Mouse (Mus musculus) midbrain, postnatal 0 days (tissue): Measurements from ENCODE around the gene Zfp777. TPM values are rescaled to one million over a fixed set of nuclear protein-coding genes. Genes with fewer than 3 reads are reported as not detected.

Experiments used
- ATAC-seq: fragments of 200-750 bp; cut with Nextera tagmentation; 2 replicates; pipeline ENCODE4 v1.8.0; 2017; ENCODE audit warnings: moderate number of reproducible peaks, mild to moderate bottlenecking, moderate TSS enrichment, moderate library complexity; ENCODE audit not compliant: low FRiP score
- DNase-seq: peaks from one replicate; pipeline ENCODE4 v3.0.0-alpha.2; 2015; ENCODE audit warnings: low spot score
- H3K27ac ChIP-seq: fragments of 300-500 bp; sonication (generic); 2 replicates; pipeline ENCODE4 v1.5.1; 2014; ENCODE audit warnings: low read depth, mild to moderate bottlenecking, low read length, mixed read lengths
- H3K27me3 ChIP-seq: fragments of 300-500 bp; sonication (generic); 2 replicates; pipeline ENCODE4 v1.6.1; 2014; ENCODE audit warnings: low read length, control low read depth, mixed read lengths; ENCODE audit not compliant: insufficient read depth
- H3K36me3 ChIP-seq: fragments of 300-500 bp; sonication (generic); 2 replicates; pipeline ENCODE4 v1.6.1; 2014; ENCODE audit warnings: low read length, control low read depth, mixed read lengths; ENCODE audit not compliant: insufficient read depth
- H3K4me1 ChIP-seq: fragments of 300-500 bp; sonication (generic); 2 replicates; pipeline ENCODE4 v1.6.1; 2014; ENCODE audit warnings: mild to moderate bottlenecking, control low read depth, antibody characterized with exemption, low read length, mixed read lengths; ENCODE audit not compliant: insufficient read depth
- H3K4me2 ChIP-seq: fragments of 300-500 bp; sonication (generic); 2 replicates; pipeline ENCODE4 v1.6.1; 2014; ENCODE audit warnings: low read depth, mild to moderate bottlenecking, low read length, mixed read lengths; ENCODE audit not compliant: poor library complexity, severe bottlenecking
- H3K4me3 ChIP-seq: fragments of 300-500 bp; sonication (generic); 2 replicates; pipeline ENCODE4 v1.5.1; 2014; ENCODE audit warnings: low read depth, mild to moderate bottlenecking, low read length, moderate library complexity
- H3K9ac ChIP-seq: fragments of 300-500 bp; sonication (generic); replicated peaks from 2 replicates; pipeline ENCODE4 v1.6.1; 2014; ENCODE audit warnings: mild to moderate bottlenecking, low read length, moderate library complexity, mixed read lengths; ENCODE audit not compliant: poor library complexity, severe bottlenecking
- H3K9me3 ChIP-seq: fragments of 300-500 bp; sonication (generic); 2 replicates; pipeline ENCODE4 v1.6.1; 2016; ENCODE audit warnings: low read length, control low read depth
- CTCF ChIP-seq: IDR thresholded peaks from 2 replicates; pipeline ENCODE4 v1.5.1; 2016; ENCODE audit warnings: antibody characterized with exemption, mild to moderate bottlenecking
- WGBS: fragments of 180-500 bp; shearing (Covaris S2); extraction: QIAGEN DNeasy Blood & Tissue Kit; methylation state at CpG from one replicate; pipeline ENCODE4 v1.1.7; 2014; 5-methylcytosine and 5-hydroxymethylcytosine counted together
- polyA plus RNA-seq: library from polyadenylated mRNA; unstranded; fragments of >200 nt; fragmentation: Nextera tagmentation; extraction: Ambion mirVana; gene quantifications from 2 replicates; pipeline ENCODE4 v1.2.1, GENCODE M21; 2015
- total RNA-seq: library from RNA; depleted of rRNA; stranded (reverse); fragments of >200 nt; gene quantifications from 2 replicates; pipeline ENCODE4 v1.2.3, GENCODE M21; 2014

Zfp777 gene
- total and polyA plus RNA-seq, 2 experiments from 2014 or later = 18.1 to 37.5 TPM

DNA sequence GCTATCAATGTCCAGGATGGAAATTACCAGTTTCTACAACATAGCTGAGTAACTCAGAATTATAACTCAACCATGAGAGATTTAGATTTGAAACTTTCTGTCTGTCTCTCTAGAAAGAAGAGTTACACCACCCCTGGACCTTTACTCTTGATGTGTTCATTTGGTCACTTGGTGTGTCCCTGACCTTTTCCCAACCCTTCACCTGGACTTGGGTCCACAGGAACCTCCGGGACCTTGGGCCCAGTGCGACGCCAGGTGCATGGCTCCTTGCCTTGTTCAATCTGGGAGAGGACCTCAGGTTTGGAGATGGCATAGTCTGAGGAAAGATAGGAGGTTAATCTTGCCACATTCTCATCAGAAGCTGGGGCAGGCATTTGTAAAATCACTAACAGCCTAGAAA, 33.2 kb upstream of the Zfp777 start:
- peaks cover 56% of the 10 kb centered on the region for H3K36me3 ChIP-seq
- H3K9ac ChIP-seq = no peak overlapping the region
- no peak overlapping the region for H3K27ac ChIP-seq
- no peak for DNase-seq
- 0 out of 2 replicates have a peak, but pooled peaks cover 6% of the 10 kb centered on the region for H3K4me1 ChIP-seq
- no peak for TF ChIP-seq CTCF
- no peaks in the 10 kb centered on the region for H3K9me3 ChIP-seq
- no peak overlapping the region for H3K4me3 ChIP-seq
- WGBS = 99% methylated on average over 3 of the region's 3 CpGs
- no peaks in the 10 kb centered on the region for H3K27me3 ChIP-seq
- no peak for ATAC-seq
- H3K4me2 ChIP-seq = no peak overlapping the region

DNA sequence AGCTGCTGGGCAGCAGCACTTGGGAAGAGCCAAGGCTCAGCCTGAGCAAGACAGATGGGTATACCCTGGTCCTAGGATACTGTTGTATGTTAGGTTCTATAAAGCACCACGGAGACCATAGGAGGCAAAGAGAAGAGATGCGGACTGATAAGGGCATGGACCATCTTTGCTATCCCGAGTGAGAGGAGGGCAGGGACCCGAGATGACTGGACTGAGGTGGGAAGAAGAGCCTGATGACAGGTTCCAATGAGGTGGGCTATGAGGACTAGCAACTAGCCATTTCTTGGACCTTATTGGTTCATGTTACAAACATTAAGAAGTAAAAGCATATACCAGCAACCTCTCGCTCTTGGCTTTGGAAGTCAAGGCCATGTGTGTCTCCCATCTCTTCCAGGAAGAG, 32.3 kb upstream of the Zfp777 start:
- DNase-seq = no peak
- no peak overlapping the region for H3K4me3 ChIP-seq
- WGBS = 94% methylated on average over 5 of the region's 5 CpGs
- 0 out of 2 replicates have a peak, but pooled peaks cover 6% of the 10 kb centered on the region for H3K4me1 ChIP-seq
- H3K9ac ChIP-seq = no peak overlapping the region
- no peak for ATAC-seq
- no peak overlapping the region for H3K4me2 ChIP-seq
- no peaks in the 10 kb centered on the region for H3K27me3 ChIP-seq
- no peak overlapping the region for H3K27ac ChIP-seq
- no peaks in the 10 kb centered on the region for H3K9me3 ChIP-seq
- H3K36me3 ChIP-seq = peaks cover 56% of the 10 kb centered on the region
- no peak for TF ChIP-seq CTCF

DNA sequence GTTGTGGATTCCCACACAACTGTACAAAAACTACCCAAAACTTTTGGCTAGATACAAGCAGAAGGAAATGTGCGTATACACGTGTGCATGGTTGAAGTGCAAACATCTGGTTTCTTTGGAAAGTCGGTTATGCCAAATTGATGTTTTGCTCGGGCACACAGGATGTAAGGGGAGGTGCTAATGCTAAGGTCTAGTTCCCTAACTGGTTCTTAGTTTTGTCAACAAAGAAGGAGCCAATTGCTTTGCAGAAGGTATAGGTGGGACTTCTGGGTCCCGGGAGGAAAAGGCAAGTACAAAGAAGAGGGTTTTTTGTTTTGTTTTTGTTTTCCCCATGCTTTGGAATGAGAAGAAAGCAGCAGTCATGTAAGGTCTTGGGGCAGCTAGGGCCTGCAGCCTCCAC, 24.6 kb upstream of the Zfp777 start:
- Histone ChIP-seq H3K27me3 (no peaks in the 10 kb centered on the region), H3K9me3 (no peaks in the 10 kb centered on the region), H3K27ac (no peak overlapping the region), H3K36me3 (peaks cover 24% of the 10 kb centered on the region), H3K4me1 (no peaks in the 10 kb centered on the region), H3K4me3 (no peak overlapping the region), H3K9ac (no peak overlapping the region), H3K4me2 (no peak overlapping the region)
- no peak for TF ChIP-seq CTCF
- ATAC-seq = no peak
- DNase-seq = no peak
- 83% methylated on average over 5 of the region's 5 CpGs for WGBS

DNA sequence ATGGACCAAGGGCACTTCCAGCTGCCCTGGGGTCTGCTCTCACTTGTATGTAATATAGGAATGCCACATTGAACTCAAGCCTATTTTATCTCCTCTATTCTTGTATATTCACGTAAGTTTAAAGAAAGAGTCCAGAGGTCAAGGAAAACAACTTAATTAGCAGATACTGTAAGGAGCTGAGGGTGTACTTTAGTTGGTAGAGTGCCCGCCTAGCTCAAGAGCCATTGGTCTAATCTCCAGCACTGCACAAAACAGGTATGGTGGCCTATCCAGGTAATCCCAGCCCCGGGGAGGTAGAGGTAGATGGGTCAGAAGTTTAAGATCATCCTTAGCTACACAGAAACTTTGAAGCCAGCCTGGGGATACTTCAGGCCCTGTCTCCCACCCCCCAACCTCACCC, 18.8 kb upstream of the Zfp777 start:
- WGBS = 97% methylated on average over 3 of the region's 3 CpGs
- ATAC-seq (no peak), DNase-seq (no peak)
- H3K4me1 ChIP-seq = no peaks in the 10 kb centered on the region
- peaks cover 51% of the 10 kb centered on the region for H3K36me3 ChIP-seq
- H3K27ac ChIP-seq = no peak overlapping the region
- no peak overlapping the region for H3K9ac ChIP-seq
- no peak overlapping the region for H3K4me2 ChIP-seq
- H3K4me3 ChIP-seq = no peak overlapping the region
- no peak for TF ChIP-seq CTCF
- no peaks in the 10 kb centered on the region for H3K9me3 ChIP-seq
- H3K27me3 ChIP-seq = no peaks in the 10 kb centered on the region

DNA sequence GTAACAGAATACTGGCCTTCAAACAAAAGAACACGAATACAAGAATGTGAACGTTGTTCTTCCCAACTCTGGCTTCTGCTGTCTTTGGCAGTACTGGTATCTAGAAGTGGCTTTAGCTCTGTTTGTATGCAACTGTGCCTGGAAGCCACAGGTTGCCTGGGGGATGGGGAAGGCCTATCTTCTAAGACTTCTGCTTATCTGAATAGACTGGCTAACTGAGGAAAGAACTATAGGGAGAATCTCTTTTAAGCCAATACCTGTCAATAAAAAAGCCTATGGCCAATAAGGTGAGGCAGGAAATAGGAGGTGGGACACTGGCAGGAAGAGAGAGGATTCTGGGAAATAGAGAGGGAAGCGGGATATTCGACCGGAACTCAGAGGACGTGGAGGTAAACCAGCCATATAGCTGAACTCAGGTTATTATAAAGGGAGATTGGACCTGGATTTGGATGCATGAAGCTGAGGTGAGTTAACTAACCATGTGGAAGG, 16.9 kb upstream of the Zfp777 start:
- no peaks in the 10 kb centered on the region for H3K27me3 ChIP-seq
- no peaks in the 10 kb centered on the region for H3K4me1 ChIP-seq
- ATAC-seq (no peak), DNase-seq (no peak)
- no peak overlapping the region for H3K4me3 ChIP-seq
- WGBS = 94% methylated on average over 6 of the region's 6 CpGs
- H3K36me3 ChIP-seq = peaks cover 50% of the 10 kb centered on the region
- no peak for TF ChIP-seq CTCF
- H3K9ac ChIP-seq = no peak overlapping the region
- no peak overlapping the region for H3K27ac ChIP-seq
- H3K9me3 ChIP-seq = no peaks in the 10 kb centered on the region
- no peak overlapping the region for H3K4me2 ChIP-seq

DNA sequence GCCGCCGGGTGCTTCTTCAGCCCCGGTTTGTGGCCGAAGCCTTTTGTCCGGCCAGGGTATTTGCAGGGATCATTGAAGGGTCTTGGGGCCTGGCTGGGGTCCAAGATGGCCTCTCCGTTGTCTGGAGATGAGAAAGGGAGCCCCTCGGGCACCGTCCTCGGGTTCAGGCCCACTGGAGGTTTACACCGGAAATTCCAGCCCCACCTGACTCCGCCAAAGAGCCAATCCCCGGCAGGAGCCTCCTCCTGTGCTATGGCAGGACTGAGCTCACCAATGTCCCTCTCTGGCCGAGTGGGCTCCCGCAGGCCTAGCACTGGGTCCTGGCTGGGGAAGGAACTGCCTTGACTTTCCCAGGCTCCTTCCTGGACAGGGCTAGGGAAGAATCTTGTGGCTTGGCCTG, 15.7 kb upstream of the Zfp777 start:
- no peaks in the 10 kb centered on the region for H3K4me1 ChIP-seq
- DNase-seq (no peak), ATAC-seq (no peak)
- H3K4me3 ChIP-seq = no peak overlapping the region
- H3K9ac ChIP-seq = no peak overlapping the region
- TF ChIP-seq CTCF = no peak
- H3K4me2 ChIP-seq = no peak overlapping the region
- no peak overlapping the region for H3K27ac ChIP-seq
- H3K9me3 ChIP-seq = no peaks in the 10 kb centered on the region
- 92% methylated on average over 14 of the region's 14 CpGs for WGBS
- H3K36me3 ChIP-seq = peaks cover 50% of the 10 kb centered on the region
- no peaks in the 10 kb centered on the region for H3K27me3 ChIP-seq
